Mouse (Mus musculus) thymus, postnatal 4 days (tissue): ENCODE results near the gene Akap10.
"Not testable (repeated sequence)": the region's sequence is repeated elsewhere in the genome, so short reads cannot be mapped to it uniquely, and the experiment has no call there.

Source experiments
- DNase-seq: peaks from one replicate; pipeline ENCODE4 v3.0.0; 2021

The Akap10 gene

DNA sequence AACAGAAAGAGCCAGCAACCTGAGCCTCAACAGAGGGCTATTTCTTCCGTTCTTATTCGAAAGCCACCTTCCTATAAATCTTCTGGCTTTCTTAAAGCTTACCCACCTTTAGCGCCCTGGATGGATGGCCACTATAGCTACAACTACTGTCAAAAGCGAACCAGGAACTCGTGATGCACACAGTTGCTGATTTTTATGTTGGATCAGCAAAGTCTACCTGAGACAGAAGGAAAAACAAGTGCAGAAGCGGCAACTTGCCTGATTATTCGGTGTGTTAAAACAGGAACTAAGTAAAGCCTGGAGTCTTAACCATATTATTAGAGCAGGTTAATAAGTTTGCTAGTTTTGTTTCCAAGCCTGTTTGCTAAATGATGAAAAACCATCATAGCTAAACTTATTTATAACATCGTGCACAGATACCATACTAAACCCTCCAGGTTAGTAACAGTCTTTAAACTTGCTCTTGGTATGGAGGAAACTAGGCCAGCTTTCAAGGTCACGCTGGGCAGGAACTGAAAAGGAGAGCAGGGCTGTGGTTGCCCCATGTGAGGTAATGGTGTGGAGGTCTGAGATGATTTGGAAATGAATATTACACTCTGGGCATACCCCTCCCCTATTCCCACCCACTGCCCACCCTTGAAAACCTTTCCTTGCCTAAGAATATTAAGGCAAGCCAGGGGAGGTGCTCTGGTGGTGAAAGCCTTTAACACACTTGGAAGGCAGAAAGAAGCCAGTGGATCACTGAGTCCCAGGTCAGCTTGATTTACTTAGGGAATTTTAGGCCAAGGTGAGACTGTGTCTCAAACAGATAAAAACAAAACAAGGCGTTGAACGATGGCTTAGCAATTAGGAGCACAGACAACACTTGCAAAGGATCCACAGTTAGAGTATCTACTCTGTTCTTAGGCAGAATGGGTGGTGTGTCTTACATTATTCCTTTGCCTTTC is 861 bp upstream of the Akap10 start:
- peak; percentile 18 for DNase-seq

DNA sequence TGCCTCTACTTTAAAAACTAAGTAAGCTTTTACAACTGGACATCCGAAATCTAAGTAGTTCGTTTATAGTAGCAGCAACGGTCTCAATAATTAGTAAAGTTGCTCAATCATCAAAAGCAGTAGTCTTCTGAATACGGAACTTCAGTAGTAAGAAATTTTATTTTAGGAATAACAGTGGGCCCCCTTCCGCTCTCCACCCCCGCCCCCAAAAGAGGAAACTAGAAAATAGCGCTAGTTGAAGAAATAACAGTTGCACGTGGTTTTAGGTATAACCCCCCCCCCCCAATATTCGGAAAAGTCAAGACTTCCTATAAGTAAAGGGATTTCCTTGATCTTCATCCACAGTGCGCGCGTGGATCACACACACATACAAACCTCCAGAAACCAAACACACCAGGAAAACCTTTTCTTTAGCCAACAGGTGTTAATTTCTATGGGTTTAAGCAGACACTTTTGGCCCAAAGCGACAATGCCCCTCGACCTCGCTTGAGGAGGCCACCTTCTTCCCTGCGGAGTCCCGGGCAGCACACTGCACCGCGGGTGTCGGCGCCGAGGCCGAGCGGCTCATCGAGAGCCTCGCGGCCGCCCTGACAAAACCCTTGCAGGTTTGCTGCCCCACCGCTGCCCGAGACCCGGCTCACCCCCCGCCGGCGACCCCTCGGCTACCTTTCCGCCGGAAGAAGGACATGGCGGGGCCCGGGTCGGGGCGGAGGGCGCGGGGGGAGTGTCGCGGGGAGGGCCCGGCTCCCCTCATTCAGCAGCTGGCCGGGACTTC is 542 bp downstream of the Akap10 start:
- no peak for DNase-seq

DNA sequence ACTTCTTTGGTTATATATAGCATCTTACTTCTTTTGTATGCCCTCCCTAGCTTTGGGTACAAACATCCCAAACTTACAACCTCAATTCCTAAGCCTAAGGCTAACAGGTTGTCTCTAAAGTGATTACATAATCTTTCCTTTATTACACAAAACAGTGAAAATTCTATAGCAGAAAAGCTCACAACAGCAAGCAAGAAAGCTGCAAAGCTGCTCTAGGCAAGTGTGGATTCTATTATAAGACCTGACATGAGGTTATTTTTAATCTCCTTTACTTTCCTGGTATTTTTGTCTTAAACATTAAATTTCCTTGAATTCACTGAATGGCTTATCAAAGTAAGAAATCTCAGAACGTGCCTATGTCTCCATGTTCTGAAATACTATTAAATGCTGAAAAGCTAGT is 6.7 kb downstream of the Akap10 start:
- DNase-seq: no peak

DNA sequence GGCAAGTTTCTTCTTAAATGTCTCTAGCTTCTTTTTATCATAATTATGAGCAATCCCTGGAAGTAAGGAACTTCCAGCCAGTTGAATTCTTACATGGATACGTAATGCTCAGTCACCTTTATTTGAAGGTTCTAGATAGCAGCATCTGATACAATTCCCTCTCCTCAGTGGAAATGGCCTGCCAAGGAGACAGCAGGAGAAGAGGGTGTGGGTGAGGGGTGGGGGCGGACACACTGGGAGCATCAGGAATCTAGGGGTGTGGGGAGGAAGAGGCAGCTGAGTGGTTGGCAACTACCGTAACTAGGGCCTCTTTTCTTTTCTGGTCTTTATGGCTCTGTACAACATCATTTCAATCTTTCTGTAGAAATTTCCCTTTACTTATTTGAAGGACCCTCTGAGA is 10.3 kb downstream of the Akap10 start:
- DNase-seq: no peak

DNA sequence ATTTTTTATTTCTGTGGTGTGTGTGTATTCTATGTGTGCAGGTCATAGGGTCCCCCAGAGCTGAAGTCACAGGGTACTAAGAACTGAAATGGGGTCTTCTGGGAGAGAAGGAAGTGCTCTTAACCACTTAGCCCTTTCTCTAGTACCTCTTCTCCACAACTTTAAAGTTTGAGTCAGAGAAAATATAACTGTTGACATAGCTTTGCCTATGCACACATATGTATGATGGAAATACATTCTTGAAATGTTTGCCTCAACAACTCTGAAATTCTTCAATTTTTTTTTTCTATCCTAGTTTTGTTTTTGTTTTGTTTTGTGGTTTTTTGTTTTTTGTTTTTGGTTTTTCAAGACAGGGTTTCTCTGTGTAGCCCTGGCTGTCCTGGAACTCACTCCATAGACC is 21.7 kb downstream of the Akap10 start:
- no peak for DNase-seq

DNA sequence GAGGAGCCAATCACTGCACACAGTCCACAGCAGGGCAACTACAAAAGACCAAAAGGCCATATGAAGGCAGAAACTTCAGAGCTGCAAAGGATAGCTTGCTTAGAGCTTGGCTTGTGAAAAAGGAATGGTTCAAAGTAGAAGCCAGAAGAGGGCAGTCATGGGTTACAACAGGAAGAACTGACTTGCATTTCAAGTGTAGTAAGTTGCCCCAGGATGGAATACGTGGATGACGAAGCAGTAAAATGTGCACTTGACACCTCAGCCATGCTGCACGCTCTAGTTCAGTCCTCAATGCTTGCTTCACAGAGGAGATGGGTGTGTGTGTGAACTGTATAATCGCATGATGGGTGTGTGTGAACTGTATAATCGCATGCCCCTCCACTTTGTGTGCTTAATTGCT is 47.9 kb downstream of the Akap10 start:
- no peak for DNase-seq

DNA sequence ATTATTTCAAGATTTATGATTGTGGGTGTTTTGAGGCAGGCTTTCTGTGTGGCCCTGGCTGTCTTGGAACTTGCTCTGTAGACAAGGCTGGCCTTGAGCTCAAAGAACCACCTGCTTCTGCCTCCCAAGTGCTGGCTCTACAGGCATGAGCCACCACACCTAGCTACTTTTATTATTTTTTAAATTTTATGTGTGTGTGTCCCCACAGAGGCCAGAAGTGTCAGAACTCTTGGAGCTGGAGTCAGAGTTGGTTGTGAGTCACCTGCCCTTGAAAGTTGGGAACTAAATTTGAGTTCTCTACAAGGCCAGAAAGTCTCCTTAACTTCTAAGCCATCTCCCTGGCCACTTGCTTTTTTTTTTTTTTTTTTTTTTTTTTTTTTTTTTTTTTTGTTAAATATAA is 50.1 kb downstream of the Akap10 start:
- no peak for DNase-seq

DNA sequence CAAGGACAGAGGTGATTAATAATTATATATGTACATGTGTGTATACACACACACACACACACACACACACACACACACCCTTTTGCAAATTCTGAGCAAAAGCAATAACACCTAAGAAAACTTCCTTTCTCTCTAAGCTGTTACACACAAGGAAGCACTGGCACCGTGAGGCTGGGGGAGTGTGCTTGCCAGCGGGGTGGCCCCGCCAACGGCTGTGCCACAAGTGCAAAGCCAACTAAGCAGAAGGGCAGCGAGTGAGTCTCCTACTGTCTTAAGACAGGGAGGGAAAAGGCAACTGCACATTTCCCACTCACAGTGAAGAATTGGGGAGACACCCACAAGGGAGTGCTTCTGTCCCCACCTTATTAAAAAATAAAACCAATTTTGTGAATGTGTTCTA is 58.2 kb downstream of the Akap10 start:
- DNase-seq: no peak

DNA sequence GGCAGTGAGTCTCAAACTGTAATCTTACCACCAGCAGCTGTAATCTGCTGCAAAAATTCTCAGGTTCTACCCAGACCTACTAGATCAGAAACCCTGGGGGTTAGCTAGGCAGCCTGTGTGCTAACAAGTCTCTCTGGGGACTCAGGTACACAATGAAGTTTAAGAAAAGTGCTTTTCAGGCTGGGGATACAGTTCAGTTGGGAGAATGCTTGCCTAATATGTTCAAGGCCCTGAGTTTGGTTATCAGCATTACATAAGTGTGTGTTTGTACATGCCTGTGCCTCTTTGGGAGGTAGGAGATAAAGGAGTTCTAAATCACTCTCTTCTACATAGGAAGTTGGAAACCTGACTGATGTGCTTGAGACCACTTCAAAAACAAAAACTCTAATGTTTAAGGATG is 63.2 kb downstream of the Akap10 start:
- no peak for DNase-seq

DNA sequence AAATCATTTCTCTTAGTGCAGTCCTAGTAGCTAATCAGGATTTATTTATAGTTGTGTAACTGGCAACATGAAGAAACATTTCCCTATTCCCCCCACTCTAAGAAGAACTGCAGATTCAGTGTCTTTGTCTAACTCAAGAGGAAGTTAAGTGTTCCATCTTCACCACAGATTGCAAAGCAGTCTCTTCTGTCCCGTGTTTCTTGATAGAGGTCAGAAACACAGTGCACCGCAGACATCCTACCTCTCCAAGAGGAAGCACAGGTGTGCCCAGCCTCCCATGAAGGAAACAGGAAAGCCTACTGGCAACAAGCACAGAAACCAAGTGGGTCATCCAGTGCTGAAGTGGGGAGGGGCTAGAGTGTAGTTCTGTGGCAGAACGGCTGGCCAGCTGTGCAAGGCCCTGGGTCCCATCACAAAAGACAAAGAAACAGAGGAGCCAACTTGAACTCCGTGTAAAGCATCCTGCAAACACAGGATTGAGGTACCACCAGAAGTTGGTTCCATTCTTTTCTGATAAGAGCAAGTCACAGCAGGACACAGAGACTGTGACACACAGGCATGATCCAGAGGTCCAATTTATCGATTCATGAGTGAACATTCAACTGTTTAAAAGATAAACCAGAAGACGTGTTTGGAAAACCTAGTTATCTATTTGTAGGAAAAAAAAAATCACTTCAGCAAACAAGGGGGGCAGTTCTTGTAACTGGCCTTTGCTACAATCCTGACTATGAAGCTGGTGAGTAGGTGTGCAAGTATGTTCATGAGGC is 68.1 kb downstream of the Akap10 start:
- DNase-seq: no peak

DNA sequence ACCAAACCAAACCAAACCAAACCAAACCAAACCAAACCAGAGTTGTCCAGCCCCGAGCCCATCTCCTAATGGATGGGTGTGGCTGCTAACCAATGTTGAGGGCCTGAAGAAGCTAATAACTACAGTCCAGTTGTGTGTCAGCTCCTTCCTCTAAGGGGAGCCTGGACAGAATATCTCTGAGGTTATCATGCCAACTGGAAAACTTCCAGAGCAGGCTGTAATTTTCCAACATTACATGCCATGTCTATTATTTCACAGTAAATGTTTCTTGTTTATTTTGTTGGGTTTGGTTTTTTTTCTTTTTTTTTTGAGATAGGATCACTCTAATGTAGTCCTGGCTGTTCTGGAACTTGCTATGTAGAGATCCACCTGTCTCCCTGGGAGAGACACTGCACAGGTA is 70.7 kb downstream of the Akap10 start:
- no peak for DNase-seq

DNA sequence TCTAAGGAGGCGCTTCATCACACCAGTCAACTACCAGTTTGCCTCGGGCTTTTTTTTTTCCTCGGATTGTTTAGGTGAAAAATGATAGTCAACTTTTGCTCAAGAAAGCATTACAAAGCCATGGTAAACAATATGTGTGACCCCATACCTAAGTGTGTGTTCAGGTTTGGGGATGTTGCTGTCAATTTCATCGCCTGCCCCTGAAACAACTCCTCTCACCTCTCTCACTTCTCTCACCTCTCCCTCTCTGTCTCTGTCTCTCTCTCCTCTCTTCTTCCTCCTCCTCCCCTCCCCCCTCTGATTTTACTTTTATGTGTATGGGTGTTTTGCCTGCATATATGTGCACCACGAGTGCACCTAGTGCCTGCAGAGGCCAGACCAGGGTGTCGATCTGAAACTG is 74.5 kb downstream of the Akap10 start:
- no peak for DNase-seq

DNA sequence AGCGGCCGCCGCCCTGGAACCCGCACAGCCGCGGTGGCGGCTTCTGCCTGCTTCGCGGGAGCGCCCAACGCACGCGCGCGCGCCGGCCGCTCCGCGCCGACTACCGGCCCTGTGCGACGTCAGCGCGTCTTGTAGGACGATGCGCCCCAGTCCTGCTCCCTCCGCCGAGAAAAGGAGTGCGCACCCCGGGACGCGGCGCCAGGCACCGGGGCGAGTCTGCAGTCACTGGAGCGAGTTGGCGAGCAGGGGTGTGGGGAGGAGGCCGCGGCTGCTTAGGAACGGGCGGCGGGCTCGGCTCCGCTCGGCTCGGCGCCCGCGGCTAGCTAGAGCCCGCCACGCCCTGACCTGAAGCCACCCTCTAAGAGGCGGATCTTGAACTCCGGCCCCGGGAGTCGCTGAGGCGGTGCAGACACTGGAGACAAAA is 75.1 kb downstream of the Akap10 start, which contains the start of gene Ulk2:
Gene Ulk2, minus strand, starts transcription at position 86 of the 424 bp plus-strand sequence.
- DNase-seq: peak; percentile 94

DNA sequence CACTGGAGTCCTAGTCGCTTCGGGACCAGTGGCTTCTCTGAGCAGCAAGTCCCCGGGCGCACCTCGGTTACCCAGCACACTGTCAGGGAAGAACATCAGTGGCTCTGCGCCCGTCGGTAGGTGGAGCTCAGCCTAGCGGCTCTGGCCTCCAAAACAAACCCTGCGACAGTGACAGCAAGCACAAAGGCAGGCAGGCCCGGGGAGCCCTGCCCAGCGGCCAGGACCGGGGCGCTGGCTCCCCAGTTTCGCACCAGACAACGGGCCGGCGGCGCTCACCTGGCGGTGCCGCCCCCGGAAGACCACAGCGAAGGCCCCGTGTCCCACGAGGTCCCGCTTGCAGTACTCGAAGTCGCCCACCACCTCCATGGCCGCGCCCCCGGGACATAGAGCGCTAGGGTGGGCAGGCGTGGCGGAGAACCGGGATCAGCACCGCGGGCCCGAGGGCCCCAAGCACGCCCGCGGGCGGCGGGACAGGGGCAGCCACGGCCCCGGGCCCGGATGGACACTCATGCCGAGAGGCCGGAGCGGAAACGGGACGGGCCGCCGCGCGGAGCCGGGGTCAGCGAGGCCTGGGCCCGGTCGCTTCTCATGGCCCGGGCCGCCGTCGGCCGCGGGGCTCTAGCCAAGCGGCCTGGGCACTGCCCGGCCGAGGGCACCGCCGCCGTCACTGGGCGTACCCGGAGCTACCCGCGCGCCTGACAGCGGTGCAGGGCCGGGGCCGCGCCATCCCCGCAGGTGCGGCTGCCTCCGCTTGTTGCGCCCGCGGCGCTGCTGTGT is 75.7 kb downstream of the Akap10 start:
- DNase-seq: peak; percentile 88

DNA sequence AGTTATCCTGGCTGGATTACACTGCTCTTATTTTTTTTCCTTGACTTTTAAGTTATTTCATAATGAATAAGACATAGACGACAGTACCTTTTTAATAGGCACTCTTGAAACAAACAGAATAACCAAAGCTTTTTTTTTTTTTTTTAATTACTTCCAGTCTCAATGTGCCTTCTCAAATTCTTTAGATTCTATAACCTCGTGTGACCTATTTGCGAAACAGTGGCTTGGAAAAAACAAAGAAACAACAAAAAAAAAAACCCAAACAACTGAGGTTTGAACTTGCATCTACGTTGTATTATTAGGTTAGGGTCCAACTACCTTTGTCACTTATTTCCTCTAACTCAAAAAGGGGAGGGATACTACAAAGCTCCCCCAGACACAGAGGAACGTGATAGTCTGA is 76.4 kb downstream of the Akap10 start:
- DNase-seq: no peak

DNA sequence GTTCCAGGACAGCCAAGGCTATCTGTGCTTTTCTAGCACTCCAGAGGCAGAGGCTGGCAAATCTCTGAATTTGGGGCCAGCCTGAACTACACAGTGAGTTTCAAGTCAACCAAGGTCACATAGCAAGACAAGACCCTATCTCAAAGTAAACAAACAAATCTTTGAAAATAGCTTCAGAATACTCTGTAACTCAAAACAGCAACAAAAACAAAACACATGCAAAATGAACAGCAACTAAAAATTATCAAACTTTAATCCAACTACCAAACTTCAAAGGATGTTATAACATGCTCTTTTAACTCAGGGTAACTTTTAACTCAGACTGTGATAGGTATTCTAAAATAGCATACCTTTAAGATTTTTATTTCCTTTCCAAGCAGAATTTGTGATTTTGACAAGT is 77.1 kb downstream of the Akap10 start:
- DNase-seq: no peak

DNA sequence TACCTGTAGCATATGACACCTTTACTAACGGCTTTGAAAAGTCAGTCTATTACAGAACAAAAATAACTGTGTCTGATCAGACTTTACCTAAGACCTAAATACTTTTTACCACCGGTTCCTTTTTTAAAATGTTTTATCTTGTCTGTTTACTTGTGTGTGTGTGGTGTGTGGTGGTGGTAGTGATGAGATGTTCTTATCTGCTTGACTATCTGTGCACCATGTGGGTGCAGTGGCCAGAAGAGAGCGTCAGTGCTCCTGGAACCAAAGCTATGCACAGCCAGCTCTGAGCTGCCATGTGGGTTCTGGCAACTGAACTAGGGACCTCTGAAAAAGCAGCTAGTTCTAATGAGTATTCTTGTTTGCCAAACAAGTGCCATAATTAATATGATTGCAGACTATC is 78.9 kb downstream of the Akap10 start:
- DNase-seq: peak; percentile 59

DNA sequence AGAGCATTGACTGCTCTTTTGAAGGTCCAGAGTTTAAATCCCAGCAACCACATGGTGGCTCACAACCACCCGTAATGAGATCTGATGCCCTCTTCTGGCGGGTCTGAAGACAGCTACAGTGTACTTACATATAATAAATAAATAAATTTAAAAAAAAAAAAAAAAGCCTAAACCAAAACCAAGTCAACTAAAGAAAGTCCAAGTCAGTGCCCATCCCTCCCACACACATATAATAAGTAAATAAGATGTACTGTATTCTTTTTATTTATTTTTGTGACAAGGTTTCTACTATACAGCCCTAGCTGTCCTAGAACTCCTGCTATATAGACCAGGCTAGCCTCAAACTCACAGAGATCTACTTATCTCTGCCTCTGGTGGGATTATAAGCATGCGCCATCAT is 89.4 kb downstream of the Akap10 start:
- not testable (repeated sequence) for DNase-seq

DNA sequence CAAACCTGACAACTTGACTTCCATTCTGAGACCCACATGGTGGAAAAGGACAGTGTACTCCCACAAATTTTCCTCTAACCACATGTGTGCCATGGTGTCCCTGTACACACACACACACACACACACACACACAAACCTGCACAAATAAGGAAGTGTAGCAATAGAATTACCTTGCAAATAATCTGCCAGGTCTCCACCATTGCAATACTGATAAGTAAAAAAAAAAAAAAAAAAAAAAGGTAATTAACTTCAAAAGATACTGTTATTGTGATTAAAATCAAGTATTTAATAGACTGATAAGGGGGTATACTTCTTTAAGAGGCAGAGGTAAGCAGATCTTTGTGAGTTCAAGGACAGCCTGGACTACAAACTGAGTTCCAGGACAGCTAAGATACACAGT is 90.1 kb downstream of the Akap10 start:
- no peak for DNase-seq

DNA sequence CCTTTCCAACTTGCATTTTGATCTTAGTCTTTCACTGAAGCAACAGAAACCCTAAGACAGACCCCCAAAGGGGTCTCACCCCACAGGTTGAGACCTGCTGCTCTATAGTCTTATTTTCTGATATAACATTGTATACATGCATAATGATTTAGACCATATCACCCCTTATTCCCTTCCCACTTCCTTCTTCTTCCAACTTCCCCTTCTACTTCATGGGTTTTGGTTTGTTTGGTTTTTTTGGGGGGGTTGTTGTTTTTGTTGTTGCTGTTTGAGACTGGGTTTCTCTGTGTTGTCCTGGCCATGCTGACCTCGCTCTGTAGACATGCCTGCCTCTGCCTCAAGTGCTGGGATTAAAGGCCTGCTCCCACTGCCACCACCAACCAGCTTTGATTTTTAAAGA is 90.9 kb downstream of the Akap10 start:
- DNase-seq: no peak
